In the genomic region with DNA sequence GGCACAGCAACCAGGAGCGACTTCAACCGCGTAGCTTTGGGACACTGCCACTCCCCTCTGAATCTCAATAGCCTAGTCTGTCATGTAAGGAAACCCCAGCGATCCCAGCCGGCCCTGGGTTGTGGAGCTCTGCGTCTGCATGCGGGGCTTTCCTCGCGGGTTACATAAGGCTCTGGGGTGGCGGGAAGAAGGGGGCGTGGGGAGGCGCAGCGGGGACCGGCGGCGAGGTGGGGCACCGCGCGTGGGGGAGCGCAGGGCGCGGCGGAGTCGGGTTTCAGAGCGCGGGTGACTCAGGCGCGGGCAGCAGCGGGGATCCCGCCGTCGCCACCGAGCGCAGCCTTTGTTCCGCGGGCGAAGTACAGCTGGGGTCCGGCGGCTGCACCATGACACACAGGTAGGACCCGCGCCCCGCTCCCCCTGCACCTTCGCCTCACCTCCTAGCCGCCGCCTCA, we compare ENCODE assay signal across 8 mouse cellular contexts. TPM values are rescaled to one million over a fixed set of nuclear protein-coding genes. Genes with fewer than 3 reads are reported as not detected.
DNase-seq lines count a peak whose midpoint lies in the region; ATAC-seq and TF ChIP-seq lines count a peak whose summit lies in the region.
"Had no signal": no experiment of that assay in that cellular context is flagged by ENCODE, and none has a peak within 500 bp of the region (broad histone marks: within the 10 kb centered on the region; RNA-seq: fewer than 3 reads in every experiment).

Gene Col15a1, plus strand, starts transcription at position 193 of the 452 bp plus-strand sequence.

- H3K4me2 ChIP-seq in forebrain, embryonic 12.5 days = peak within 1 kb of the TSS; percentile 84

- TF ChIP-seq CTCF in E14TG2a.4 (conservative IDR thresholded peaks at IDR 0.05; ENCODE audit: low read length) = no peak

- H3K4me1 ChIP-seq in E14TG2a.4 (replicated peaks; ENCODE audit: low read depth, low read length) (peaks cover 14% of the 10 kb centered on the region), ES-E14 (ENCODE audit: control insufficient read depth in 2 of 2, insufficient read depth in 2 of 2, low read length in 2 of 2, poor library complexity in 1 of 2) (peaks cover 2% of the 10 kb centered on the region in 2 experiments; a peak in 2 of 4 replicates)
- peaks cover 13% of the 10 kb centered on the region for H3K4me1 ChIP-seq in forebrain, embryonic 12.5 days

- H3K9me3 ChIP-seq in E14TG2a.4 (ENCODE audit: low read length) (no peaks in the 10 kb centered on the region; the same call in 1 of the 2 replicates), ES-E14 (ENCODE audit: control insufficient read depth, insufficient read depth, low read depth, low read length) (no peaks in the 10 kb centered on the region)
- no peaks in the 10 kb centered on the region for H3K9me3 ChIP-seq in forebrain, embryonic 12.5 days

- peak within 1 kb of the TSS; percentile 12; the same call in 1 of the 2 replicates for H3K9ac ChIP-seq in ES-E14 (ENCODE audit: insufficient read depth, low read depth, low read length, poor library complexity, severe bottlenecking)
- peak within 1 kb of the TSS; percentile 53 for H3K9ac ChIP-seq in forebrain, embryonic 12.5 days

- no peak for ATAC-seq in forebrain, embryonic 12.5 days (ENCODE audit: low FRiP score)

- intact Hi-C loops in heart, postnatal 14 days (cut with DNase I) = loop anchor here (2.0 to 5.0 kb wide), 3 partner anchors 44 to 79 kb away; no protein-coding TSS in a partner anchor

- in situ Hi-C loops in ES-E14 (cut with MboI; ENCODE audit: low sequenced_read_pairs in 2 of 2, unreplicated experiment in 2 of 2) = no loop called here

- H3K4me3 ChIP-seq in E14TG2a.4 (replicated peaks; ENCODE audit: low read length) = peak within 1 kb of the TSS; percentile 77
- H3K4me3 ChIP-seq in ES-E14 (ENCODE audit: insufficient read depth in 1 of 2, low read depth in 1 of 2, low read length in 2 of 2, poor library complexity in 1 of 2, severe bottlenecking in 1 of 2) = peak within 1 kb of the TSS; percentile 54 to 67
- H3K4me3 ChIP-seq in forebrain, embryonic 12.5 days (replicated peaks) = peak within 1 kb of the TSS; percentile 47
- H3K4me3 ChIP-seq: erythroblast, embryonic 14.5 days had no signal

- no peaks in the 10 kb centered on the region for H3K36me3 ChIP-seq in E14TG2a.4 (ENCODE audit: insufficient read depth, low read length)
- H3K36me3 ChIP-seq in ES-E14 (ENCODE audit: control insufficient read depth, insufficient read depth, low read length, poor library complexity, severe bottlenecking) = no peaks in the 10 kb centered on the region
- H3K36me3 ChIP-seq in forebrain, embryonic 12.5 days (replicated peaks) = no peaks in the 10 kb centered on the region

- no peak within 1 kb of the TSS for H3K27ac ChIP-seq in ES-E14 (ENCODE audit: insufficient read depth, low read depth, low read length, poor library complexity, severe bottlenecking)
- no peak within 1 kb of the TSS for H3K27ac ChIP-seq in forebrain, embryonic 12.5 days

- DNase-seq in ES-E14 (ENCODE audit: low read depth, low spot score) = no peak
- peak; percentile 51 to 55 for DNase-seq in heart, postnatal 14 days
- DNase-seq in lung, postnatal 10 days = peak; percentile 33
- DNase-seq in cerebellum, adult 9-10 months = no peak
- no peak for DNase-seq in right cerebral cortex, postnatal 10 days (ENCODE audit: low spot score in 2 of 2)

- under 1% methylated on average over 44 of the region's 45 CpGs for WGBS in forebrain, embryonic 12.5 days

- peaks cover 72% of the 10 kb centered on the region for H3K27me3 ChIP-seq in E14TG2a.4 (ENCODE audit: insufficient read depth, low read length)
- H3K27me3 ChIP-seq in forebrain, embryonic 12.5 days = peaks cover 66% of the 10 kb centered on the region

TF ChIP-seq in ES-E14, 5 proteins besides CTCF, POLR2A, EP300 and RAD21:
- TF ChIP-seq MAFK (IDR thresholded peaks at IDR 0.05; ENCODE audit: insufficient read depth, low read depth, low read length) (no peak), ZNF384 (IDR thresholded peaks at IDR 0.05; ENCODE audit: low read depth, low read length) (no peak)
TF ChIP-seq in ES-E14: peak in this region for 0.

RNA-seq across cellular contexts. Expression of gene Col15a1, which starts in this region (rescaled TPM):
- 0.31 and 0.58 TPM in 2 replicates for total RNA-seq in ES-E14 (2012; rRNA removed)
- polyA plus RNA-seq in forebrain, embryonic 12.5 days (2016; fragmentation: Nextera tagmentation; extraction: Ambion mirVana) = 4.5 and 5.2 TPM in 2 replicates
- 100 to 1,000 TPM; 237 to 250 TPM for total RNA-seq in heart, postnatal 14 days (2021)
- polyA plus RNA-seq: erythroblast, embryonic 14.5 days had no signal

Comparison
In these comparisons a context has a peak if more than half of its experiments do, and no peak if none do; other contexts are left out.
1. RNA of gene Col15a1 (total RNA-seq): 237 to 250 TPM in heart, postnatal 14 days; 0.31 to 0.58 TPM in ES-E14; every median in the first group is over 100 times any median in the second.
2. DNase-seq: peak in heart, postnatal 14 days (2 of 2) and lung, postnatal 10 days (single experiment); none in ES-E14 (single experiment), cerebellum, adult 9-10 months (single experiment) and right cerebral cortex, postnatal 10 days (0 of 2).
3. Peak in every context shown above with its lines, with median percentiles within 50 percentile points of each other: H3K4me3 ChIP-seq.